Mouse (Mus musculus) forebrain, embryonic 14.5 days (tissue): ENCODE data around the gene Ano4. TPM values are rescaled to one million over a fixed set of nuclear protein-coding genes. Genes with fewer than 3 reads are reported as not detected.

Source experiments
- ATAC-seq: fragments of 200-750 bp; cut with Nextera tagmentation; 2 replicates; pipeline ENCODE4 v1.8.0; 2017; ENCODE audit warnings: mild to moderate bottlenecking, moderate library complexity
- DNase-seq: peaks from one replicate; pipeline ENCODE4 v3.0.0-alpha.2; 2015; ENCODE audit warnings: low spot score
- H3K27ac ChIP-seq: fragments of 300-500 bp; sonication (generic); 2 replicates; pipeline ENCODE4 v1.5.1; 2014; ENCODE audit warnings: low read depth, mild to moderate bottlenecking, control low read depth, low read length, moderate library complexity
- H3K27me3 ChIP-seq: fragments of 300-500 bp; sonication (generic); replicated peaks from 2 replicates; pipeline ENCODE4 v1.6.1; 2014; ENCODE audit warnings: low read length, control low read depth, mixed read lengths; ENCODE audit not compliant: control insufficient read depth, insufficient read depth
- H3K36me3 ChIP-seq: fragments of 300-500 bp; sonication (generic); 2 replicates; pipeline ENCODE4 v1.6.1; 2014; ENCODE audit warnings: low read length, control low read depth; ENCODE audit not compliant: control insufficient read depth, insufficient read depth
- H3K4me1 ChIP-seq: fragments of 300-500 bp; sonication (generic); 2 replicates; pipeline ENCODE4 v1.6.1; 2014; ENCODE audit warnings: antibody characterized with exemption, low read length, control low read depth; ENCODE audit not compliant: control insufficient read depth, insufficient read depth
- H3K4me2 ChIP-seq: fragments of 300-500 bp; sonication (generic); 2 replicates; pipeline ENCODE4 v1.6.1; 2014; ENCODE audit warnings: mild to moderate bottlenecking, control low read depth, low read length
- H3K4me3 ChIP-seq: fragments of 300-500 bp; sonication (generic); 2 replicates; pipeline ENCODE4 v1.5.1; 2014; ENCODE audit warnings: low read depth, low read length, control low read depth
- H3K9ac ChIP-seq: fragments of 300-500 bp; sonication (generic); 2 replicates; pipeline ENCODE4 v1.6.1; 2014; ENCODE audit warnings: mild to moderate bottlenecking, low read length, control low read depth, moderate library complexity
- H3K9me3 ChIP-seq: fragments of 300-500 bp; sonication (generic); replicated peaks from 2 replicates; pipeline ENCODE4 v1.6.1; 2016; ENCODE audit warnings: low read length, control low read depth, mixed read lengths; ENCODE audit not compliant: control insufficient read depth
- WGBS: fragments of 180-500 bp; shearing (Covaris S2); extraction: QIAGEN DNeasy Blood & Tissue Kit; methylation state at CpG from one replicate; pipeline ENCODE4 v1.1.7; 2014; 5-methylcytosine and 5-hydroxymethylcytosine counted together
- polyA plus RNA-seq: library from polyadenylated mRNA; unstranded; fragments of >200 nt; fragmentation: Nextera tagmentation; extraction: Ambion mirVana; gene quantifications from 2 replicates; pipeline ENCODE4 v1.2.1, GENCODE M21; 2014

The Ano4 gene
- polyA plus RNA-seq, 1 experiment from 2014 or later = 4.7 TPM

DNA sequence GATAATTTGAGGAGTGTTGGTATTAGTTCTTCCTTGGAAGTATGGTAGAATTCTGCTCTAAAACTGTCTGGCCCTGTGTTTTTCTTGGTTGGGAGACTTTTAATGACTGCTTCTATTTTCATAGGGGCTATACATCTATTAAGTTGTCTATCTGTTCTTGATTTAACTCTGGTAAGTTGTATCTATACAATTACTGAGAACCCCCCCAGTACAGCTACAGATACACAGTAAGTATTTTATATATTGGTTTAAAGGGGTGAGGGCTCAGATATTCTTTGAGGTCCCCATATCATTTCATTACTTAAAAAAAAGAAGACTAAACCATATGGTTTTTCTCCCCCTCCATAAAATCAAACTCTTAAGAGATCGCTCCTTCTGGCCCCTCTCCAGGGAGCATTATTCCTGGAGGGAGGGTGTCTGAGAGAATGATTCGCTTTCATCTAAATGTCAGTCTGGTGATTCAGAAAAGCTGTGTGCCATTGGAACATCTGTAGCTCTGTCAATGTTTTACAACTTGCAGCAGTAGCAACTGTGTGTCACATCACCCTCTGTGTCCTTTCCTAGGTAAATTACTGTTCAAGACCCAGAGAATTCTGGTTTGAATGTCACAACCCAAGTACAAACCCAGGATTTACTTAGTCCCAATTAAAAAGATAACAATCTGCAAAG is 189.6 kb downstream of the Ano4 start:
- no peak for ATAC-seq
- Histone ChIP-seq H3K36me3 (no peaks in the 10 kb centered on the region), H3K4me3 (no peak overlapping the region), H3K4me1 (no peaks in the 10 kb centered on the region), H3K27ac (no peak overlapping the region), H3K27me3 (no peaks in the 10 kb centered on the region), H3K4me2 (no peak overlapping the region), H3K9ac (no peak overlapping the region), H3K9me3 (no peaks in the 10 kb centered on the region)
- 81% methylated on average over 2 of the region's 2 CpGs for WGBS
- no peak for DNase-seq

DNA sequence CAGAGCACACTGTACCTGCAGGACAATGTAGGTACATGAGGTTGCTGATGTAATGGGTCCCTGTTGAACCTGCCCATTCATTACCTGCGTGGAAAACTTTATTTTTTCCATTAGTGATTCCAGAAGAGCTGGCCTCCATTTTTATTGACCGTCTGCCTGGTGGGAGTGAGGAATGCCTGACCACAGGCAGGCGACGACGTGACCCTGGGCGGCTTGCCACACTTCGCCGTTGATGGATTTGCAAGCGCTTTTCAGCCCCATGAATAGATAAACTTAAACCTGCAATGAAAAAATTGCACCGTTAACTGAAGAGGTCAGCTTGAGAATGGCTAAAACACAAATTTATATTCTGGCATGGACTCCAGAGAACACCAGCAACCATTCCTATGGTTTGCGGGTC is 195.4 kb downstream of the Ano4 start:
- H3K9ac ChIP-seq = no peak overlapping the region
- no peak overlapping the region for H3K4me2 ChIP-seq
- ATAC-seq = no peak
- H3K4me3 ChIP-seq = no peak overlapping the region
- no peaks in the 10 kb centered on the region for H3K9me3 ChIP-seq
- no peaks in the 10 kb centered on the region for H3K27me3 ChIP-seq
- H3K27ac ChIP-seq = no peak overlapping the region
- no peaks in the 10 kb centered on the region for H3K36me3 ChIP-seq
- DNase-seq = no peak
- H3K4me1 ChIP-seq = no peaks in the 10 kb centered on the region
- 91% methylated on average over 11 of the region's 11 CpGs for WGBS

DNA sequence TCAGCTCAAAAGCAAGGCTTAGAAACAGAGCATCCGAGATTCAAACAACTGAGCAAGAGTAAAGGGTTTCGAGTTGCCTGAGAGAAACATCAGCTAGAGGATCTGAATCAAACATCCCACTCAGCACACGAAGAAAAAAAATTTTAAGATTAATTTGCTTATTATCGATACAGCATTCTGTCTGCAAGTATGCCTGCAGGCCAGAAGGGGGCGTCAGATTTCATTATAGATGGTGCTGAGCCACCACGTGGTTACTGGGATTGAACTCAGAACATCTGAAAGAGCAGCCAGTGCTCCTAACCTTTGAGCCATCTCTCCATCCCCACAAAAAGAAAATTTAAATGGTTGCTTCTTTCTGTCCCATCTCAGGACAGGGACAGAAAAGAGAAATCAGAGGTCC is 223.2 kb downstream of the Ano4 start:
- H3K36me3 ChIP-seq = no peaks in the 10 kb centered on the region
- H3K4me1 ChIP-seq = no peaks in the 10 kb centered on the region; the same call in 1 of the 2 replicates
- H3K9me3 ChIP-seq = no peaks in the 10 kb centered on the region
- WGBS = 55% methylated on average over 6 of the region's 6 CpGs
- DNase-seq (no peak), ATAC-seq (no peak)
- H3K27ac ChIP-seq = no peak overlapping the region
- H3K4me3 ChIP-seq = no peak overlapping the region
- no peak overlapping the region for H3K9ac ChIP-seq
- H3K4me2 ChIP-seq = no peak overlapping the region
- H3K27me3 ChIP-seq = no peaks in the 10 kb centered on the region

DNA sequence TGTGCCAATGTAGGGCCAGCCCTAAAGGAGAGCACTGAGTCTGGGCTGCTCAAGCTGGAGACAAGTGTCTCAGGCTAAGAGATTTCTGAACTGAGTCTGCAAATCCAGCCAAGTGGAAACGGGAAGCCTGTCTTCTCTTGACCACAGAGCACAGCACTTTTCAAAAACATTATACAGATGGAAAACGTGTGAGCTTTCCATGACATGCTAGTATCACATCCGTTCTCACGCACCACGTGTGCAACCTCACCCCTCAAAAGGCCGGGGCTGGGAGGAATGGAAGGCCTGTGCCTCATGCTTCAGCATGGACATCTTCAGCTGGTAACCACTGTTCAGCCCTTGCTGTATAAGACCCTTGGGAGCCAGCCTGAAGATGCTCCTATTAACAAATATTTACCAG is 230.2 kb downstream of the Ano4 start:
- Histone ChIP-seq H3K36me3 (no peaks in the 10 kb centered on the region), H3K4me3 (no peak overlapping the region), H3K4me2 (no peak overlapping the region), H3K27ac (no peak overlapping the region), H3K27me3 (no peaks in the 10 kb centered on the region), H3K9me3 (no peaks in the 10 kb centered on the region), H3K9ac (no peak overlapping the region), H3K4me1 (no peaks in the 10 kb centered on the region)
- WGBS = 87% methylated on average over 6 of the region's 6 CpGs
- no peak for ATAC-seq
- no peak for DNase-seq

DNA sequence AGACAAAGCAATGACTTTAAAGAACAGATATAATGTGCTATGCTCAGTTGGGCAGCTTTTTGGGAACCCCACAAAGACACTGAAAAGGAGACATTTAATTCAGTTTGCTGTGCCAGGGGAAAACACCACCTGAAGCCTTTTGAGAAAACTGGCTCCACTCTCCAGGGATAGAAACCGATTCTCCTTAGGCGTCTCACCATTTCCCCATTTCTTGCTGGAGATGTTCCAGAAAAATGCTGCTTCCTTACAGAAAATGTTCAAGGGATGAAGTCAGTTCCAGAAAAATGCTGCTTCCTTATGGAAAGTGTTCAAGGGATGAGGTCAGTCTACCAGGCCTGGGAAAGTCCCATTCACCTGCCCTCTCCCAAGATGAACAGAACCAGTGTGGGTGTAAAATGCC is 233.1 kb downstream of the Ano4 start:
- Histone ChIP-seq H3K4me2 (no peak overlapping the region), H3K27me3 (no peaks in the 10 kb centered on the region), H3K4me1 (no peaks in the 10 kb centered on the region), H3K4me3 (no peak overlapping the region), H3K9ac (no peak overlapping the region), H3K9me3 (no peaks in the 10 kb centered on the region), H3K36me3 (no peaks in the 10 kb centered on the region), H3K27ac (no peak overlapping the region)
- WGBS = 70% methylated on average over 2 of the region's 2 CpGs
- DNase-seq (no peak), ATAC-seq (no peak)

DNA sequence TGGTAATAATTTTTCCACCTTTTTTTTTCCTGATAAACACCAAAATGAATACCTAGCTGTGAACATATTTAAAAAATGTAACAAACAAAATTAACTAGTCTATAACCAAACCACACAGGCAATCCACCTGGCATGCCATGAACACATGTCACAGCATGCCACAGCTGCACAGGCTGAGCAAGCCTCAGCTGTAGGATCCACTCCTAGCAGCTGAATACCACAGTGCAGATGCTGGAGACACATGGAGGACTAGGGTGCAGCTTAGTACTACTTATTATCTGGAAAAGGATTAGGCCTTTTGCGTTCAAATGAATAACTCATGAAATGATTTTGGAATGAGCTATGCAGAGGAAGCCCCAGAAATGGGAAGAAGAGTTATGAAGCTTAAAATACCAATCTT is 233.6 kb downstream of the Ano4 start:
- no peaks in the 10 kb centered on the region for H3K4me1 ChIP-seq
- H3K4me3 ChIP-seq = no peak overlapping the region
- no peaks in the 10 kb centered on the region for H3K9me3 ChIP-seq
- no peaks in the 10 kb centered on the region for H3K27me3 ChIP-seq
- H3K36me3 ChIP-seq = no peaks in the 10 kb centered on the region
- no peak overlapping the region for H3K27ac ChIP-seq
- DNase-seq (no peak), ATAC-seq (no peak)
- H3K4me2 ChIP-seq = no peak overlapping the region
- 82% methylated on average over 1 of the region's 1 CpGs for WGBS
- H3K9ac ChIP-seq = no peak overlapping the region

DNA sequence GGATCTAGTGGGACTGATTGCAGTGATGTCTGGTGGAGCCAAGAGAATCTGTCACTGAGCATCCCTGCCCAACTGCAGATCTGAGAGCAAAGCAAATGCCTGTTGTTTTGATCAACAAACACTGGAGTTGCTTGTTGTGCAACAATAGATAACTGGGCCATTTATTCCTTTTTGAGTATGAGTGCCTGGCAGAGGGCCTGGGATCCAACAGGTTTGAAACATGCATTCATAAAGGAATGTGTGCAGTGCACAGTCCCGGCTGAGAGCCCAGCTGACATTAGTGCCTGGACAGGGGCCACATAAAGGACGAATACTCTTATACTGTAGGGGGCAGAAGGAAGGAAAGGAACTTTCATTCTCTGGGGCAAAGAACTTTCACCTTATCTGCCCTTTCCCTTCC is 241.0 kb downstream of the Ano4 start:
- no peak overlapping the region for H3K9ac ChIP-seq
- ATAC-seq = no peak
- 55% methylated on average over 2 of the region's 2 CpGs for WGBS

DNA sequence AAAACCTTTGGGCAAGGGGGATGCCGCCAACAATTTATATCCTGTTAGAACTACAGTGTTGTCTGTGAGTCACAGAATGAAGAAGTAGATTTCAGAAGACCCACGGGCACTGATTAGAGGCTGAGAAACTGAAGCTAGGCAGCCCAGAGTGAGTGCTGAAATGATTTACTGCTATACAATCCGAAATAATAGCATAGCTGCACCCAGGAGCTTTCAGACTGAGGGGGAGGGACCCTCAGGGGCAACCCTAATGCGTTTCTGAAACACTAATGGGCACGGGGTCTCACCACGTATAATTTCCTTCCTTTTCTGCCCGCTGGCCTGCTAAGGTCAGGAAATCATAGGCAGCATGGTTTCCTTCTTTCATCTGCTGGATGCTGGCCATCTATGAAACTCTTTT is 242.5 kb downstream of the Ano4 start:
- H3K4me1 ChIP-seq = no peaks in the 10 kb centered on the region
- no peak overlapping the region for H3K9ac ChIP-seq
- no peaks in the 10 kb centered on the region for H3K36me3 ChIP-seq
- ATAC-seq (no peak), DNase-seq (no peak)
- 61% methylated on average over 7 of the region's 7 CpGs for WGBS
- H3K4me2 ChIP-seq = no peak overlapping the region
- no peak overlapping the region for H3K4me3 ChIP-seq
- H3K27me3 ChIP-seq = no peaks in the 10 kb centered on the region
- no peaks in the 10 kb centered on the region for H3K9me3 ChIP-seq
- H3K27ac ChIP-seq = no peak overlapping the region

More for the DNA sequence above, 241.0 kb downstream of the Ano4 start:
- Histone ChIP-seq H3K4me3 (no peak overlapping the region), H3K4me2 (no peak overlapping the region), H3K27me3 (no peaks in the 10 kb centered on the region), H3K4me1 (no peaks in the 10 kb centered on the region), H3K27ac (no peak overlapping the region), H3K9me3 (no peaks in the 10 kb centered on the region), H3K36me3 (no peaks in the 10 kb centered on the region)
- DNase-seq = no peak

DNA sequence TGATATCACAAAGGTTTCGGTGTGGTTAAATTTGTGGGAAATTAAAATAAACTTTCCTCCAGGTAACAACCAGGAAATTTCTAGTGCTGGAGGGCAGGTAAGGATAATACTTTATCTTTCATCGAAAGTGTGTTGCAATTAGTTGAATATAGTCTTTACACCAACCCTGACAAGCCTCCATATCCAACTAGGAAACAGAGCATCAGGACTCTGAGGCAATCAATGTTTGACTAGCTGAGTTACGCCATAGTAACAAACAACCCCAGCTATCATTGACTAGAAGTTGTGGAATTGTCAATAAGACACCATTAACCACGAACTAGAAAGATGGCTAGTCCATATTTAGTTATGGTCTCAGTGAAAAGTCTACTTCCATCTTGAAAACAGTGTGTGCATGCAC is 246.4 kb downstream of the Ano4 start:
- Histone ChIP-seq H3K27me3 (no peaks in the 10 kb centered on the region), H3K4me1 (no peaks in the 10 kb centered on the region), H3K27ac (no peak overlapping the region), H3K9ac (no peak overlapping the region), H3K36me3 (no peaks in the 10 kb centered on the region), H3K4me3 (no peak overlapping the region), H3K4me2 (no peak overlapping the region), H3K9me3 (no peaks in the 10 kb centered on the region)
- DNase-seq (no peak), ATAC-seq (no peak)
- WGBS = 71% methylated on average over 4 of the region's 4 CpGs
